Mouse (Mus musculus) embryonic facial prominence, embryonic 13.5 days (tissue): ENCODE measurements around the gene Pdilt. TPM values are rescaled to one million over a fixed set of nuclear protein-coding genes. Genes with fewer than 3 reads are reported as not detected.
"Not testable (repeated sequence)": the region's sequence is repeated elsewhere in the genome, so short reads cannot be mapped to it uniquely, and the experiment has no call there.

Experiments used
- ATAC-seq: fragments of 200-750 bp; cut with Nextera tagmentation; 2 replicates; pipeline ENCODE4 v1.8.0; 2017; ENCODE audit warnings: low read depth; ENCODE audit not compliant: insufficient number of reproducible peaks, insufficient read depth, low FRiP score, low TSS enrichment
- H3K27ac ChIP-seq: fragments of 300-500 bp; sonication (generic); 2 replicates; pipeline ENCODE4 v1.5.1; 2015; ENCODE audit warnings: moderate library complexity, mild to moderate bottlenecking, inconsistent platforms
- H3K27me3 ChIP-seq: fragments of 300-500 bp; sonication (generic); 2 replicates; pipeline ENCODE4 v1.6.1; 2015; ENCODE audit warnings: mild to moderate bottlenecking, inconsistent platforms
- H3K36me3 ChIP-seq: fragments of 300-500 bp; sonication (generic); 2 replicates; pipeline ENCODE4 v1.6.1; 2015; ENCODE audit warnings: mild to moderate bottlenecking, inconsistent platforms
- H3K4me1 ChIP-seq: fragments of 300-500 bp; sonication (generic); 2 replicates; pipeline ENCODE4 v1.6.1; 2015; ENCODE audit warnings: inconsistent platforms
- H3K4me2 ChIP-seq: fragments of 300-500 bp; sonication (generic); 2 replicates; pipeline ENCODE4 v1.6.1; 2015; ENCODE audit warnings: moderate library complexity, mild to moderate bottlenecking, inconsistent platforms
- H3K4me3 ChIP-seq: fragments of 300-500 bp; sonication (generic); 2 replicates; pipeline ENCODE4 v1.5.1; 2015; ENCODE audit warnings: mild to moderate bottlenecking, inconsistent platforms
- H3K9ac ChIP-seq: fragments of 300-500 bp; sonication (generic); 2 replicates; pipeline ENCODE4 v1.6.1; 2015; ENCODE audit warnings: mild to moderate bottlenecking, inconsistent platforms
- H3K9me3 ChIP-seq: fragments of 300-500 bp; sonication (generic); 2 replicates; pipeline ENCODE4 v1.6.1; 2016; ENCODE audit warnings: inconsistent platforms
- WGBS: fragments of 180-500 bp; shearing (Covaris S2); methylation state at CpG from one replicate; pipeline ENCODE4 v1.1.7; 2015; ENCODE audit warnings: mixed read lengths; 5-methylcytosine and 5-hydroxymethylcytosine counted together
- polyA plus RNA-seq: library from polyadenylated mRNA; unstranded; fragments of >200 nt; fragmentation: Nextera tagmentation; extraction: Ambion mirVana; gene quantifications from 2 replicates; pipeline ENCODE4 v1.2.1, GENCODE M21; 2015

The Pdilt gene
- not detected in 2 replicates for polyA plus RNA-seq

DNA sequence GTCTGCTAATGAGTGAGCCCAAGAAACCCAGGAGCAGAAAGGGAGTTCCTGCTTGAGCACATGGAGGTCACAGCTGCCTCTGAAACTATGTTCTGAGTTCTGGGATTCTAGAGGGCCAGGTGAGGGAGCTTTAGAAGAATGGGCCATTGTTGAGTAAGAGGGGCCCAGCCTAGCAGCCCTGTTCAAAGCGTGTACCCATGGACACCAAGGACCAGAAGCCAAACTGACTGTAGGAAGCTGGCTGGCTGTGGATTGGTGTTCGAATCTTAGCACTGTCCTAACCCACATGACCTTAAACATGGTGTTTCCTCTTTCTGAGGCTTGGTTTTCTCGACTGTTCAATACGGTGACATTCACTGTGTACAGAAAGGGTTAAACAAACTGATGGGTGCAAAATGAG lies at the start of gene Pdilt:
TSS of gene Pdilt (minus strand) at position 101 of the 400 bp plus-strand sequence.
- no peak within 1 kb of the TSS for H3K9ac ChIP-seq
- H3K27ac ChIP-seq: no peak within 1 kb of the TSS
- H3K4me1 ChIP-seq: no peaks in the 10 kb centered on the region
- WGBS: 73% methylated on average over 4 of the region's 4 CpGs
- H3K4me2 ChIP-seq: no peak within 1 kb of the TSS
- H3K27me3 ChIP-seq: peaks cover 2% of the 10 kb centered on the region; the same call in 1 of the 2 replicates
- H3K4me3 ChIP-seq: no peak within 1 kb of the TSS
- no peaks in the 10 kb centered on the region for H3K9me3 ChIP-seq
- no peaks in the 10 kb centered on the region for H3K36me3 ChIP-seq
- no peak for ATAC-seq

DNA sequence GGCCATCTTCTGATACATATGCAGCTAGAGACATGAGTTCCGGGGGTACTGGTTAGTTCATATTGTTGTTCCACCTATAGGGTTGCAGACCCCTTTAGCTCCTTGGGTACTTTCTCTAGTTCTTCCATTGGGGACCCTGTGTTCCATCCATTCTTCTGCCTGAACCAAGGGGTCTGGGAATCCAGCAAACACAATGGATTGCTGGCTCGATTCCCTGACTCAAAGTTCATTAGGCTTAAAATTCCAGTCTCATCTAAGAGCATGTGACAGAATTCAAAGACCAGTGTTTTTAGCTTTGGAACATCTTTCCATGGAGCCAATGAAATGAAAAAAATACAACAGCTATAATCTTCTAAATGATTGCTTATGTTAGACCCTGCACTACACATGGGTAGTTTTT lies 39.2 kb upstream of the Pdilt start:
- not testable (repeated sequence) for H3K4me2 ChIP-seq, H3K4me1 ChIP-seq, H3K27ac ChIP-seq, H3K36me3 ChIP-seq, H3K9me3 ChIP-seq, ATAC-seq, H3K4me3 ChIP-seq, H3K27me3 ChIP-seq, H3K9ac ChIP-seq
- 88% methylated on average over 2 of the region's 2 CpGs for WGBS

DNA sequence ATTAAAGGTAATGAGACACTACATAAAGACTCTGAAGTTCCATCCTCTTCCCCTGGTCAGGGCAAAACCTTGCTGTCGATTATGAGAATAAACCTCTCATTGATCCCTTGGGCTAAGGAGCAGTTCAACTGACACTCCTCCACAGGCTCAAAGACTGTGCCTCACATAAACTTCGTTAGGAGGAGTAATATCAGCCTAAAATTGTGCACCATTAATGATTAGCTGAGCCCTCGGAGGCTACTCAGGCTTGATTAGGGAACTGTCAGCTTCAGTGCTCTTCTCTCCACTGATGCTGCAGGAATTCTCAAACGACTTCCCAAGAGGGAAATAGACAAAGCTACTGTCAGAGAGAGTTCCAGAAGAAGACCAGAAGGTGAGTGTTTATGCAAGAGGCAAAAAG lies 38.2 kb upstream of the Pdilt start:
- Histone ChIP-seq H3K4me1 (no peaks in the 10 kb centered on the region), H3K9me3 (no peaks in the 10 kb centered on the region), H3K27me3 (no peaks in the 10 kb centered on the region), H3K9ac (no peak overlapping the region), H3K4me2 (no peak overlapping the region), H3K4me3 (no peak overlapping the region), H3K36me3 (no peaks in the 10 kb centered on the region), H3K27ac (no peak overlapping the region)
- 49% methylated on average over 4 of the region's 4 CpGs for WGBS
- ATAC-seq: no peak

DNA sequence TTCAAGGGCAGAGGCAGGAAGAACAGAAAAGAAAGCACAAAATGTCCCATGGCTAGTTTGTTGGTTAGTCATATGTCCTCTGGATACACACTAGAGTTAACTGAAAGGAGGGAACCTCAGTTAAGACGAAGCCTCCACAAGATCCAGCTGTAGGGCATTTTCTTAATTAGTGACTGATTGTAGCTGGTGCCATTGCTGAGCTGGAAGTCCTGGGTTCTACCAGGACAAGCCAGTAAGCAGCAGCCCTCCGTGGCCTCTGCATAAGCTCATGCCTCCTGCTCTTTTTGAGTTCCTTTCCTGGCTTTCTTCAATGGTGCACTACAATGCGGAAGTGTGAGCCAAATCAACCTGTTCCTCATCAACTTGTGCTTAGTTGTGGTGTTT lies 37.2 kb upstream of the Pdilt start:
- WGBS: 72% methylated on average over 3 of the region's 3 CpGs
- Histone ChIP-seq H3K4me2 (no peak overlapping the region), H3K9ac (no peak overlapping the region), H3K4me3 (no peak overlapping the region), H3K36me3 (no peaks in the 10 kb centered on the region), H3K9me3 (no peaks in the 10 kb centered on the region), H3K27me3 (no peaks in the 10 kb centered on the region), H3K4me1 (no peaks in the 10 kb centered on the region), H3K27ac (no peak overlapping the region)
- ATAC-seq: no peak

DNA sequence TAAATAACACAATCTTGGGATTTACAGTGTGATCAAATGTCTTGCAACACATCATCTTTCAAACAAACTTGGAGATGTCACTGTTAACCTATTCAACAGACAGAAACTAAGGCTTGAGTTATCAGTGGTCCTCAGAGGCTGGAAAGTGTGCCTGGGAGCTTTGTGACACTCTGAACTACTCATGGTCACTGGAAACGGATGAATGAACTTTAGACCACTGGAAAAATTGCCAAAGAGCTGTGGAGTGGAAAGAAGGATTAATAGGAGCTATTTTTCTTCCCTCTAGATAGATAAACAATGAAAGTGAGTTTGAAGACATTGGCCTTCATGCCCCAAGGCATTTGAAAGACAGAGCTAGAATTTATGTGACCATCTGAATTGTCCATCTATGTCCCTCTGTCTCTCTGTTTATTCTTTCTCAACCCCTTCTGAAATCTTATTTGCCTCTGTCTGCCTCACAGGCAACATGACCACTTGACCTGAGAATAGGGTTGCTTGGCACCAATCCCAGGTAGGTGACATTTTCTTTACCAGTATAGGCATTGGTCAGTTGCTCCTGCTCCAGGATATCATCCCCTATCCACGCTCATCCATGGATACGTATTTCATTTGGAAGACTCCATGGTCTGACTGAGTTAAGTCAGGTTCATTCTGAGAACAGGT lies 36.6 kb upstream of the Pdilt start:
- Histone ChIP-seq H3K27me3 (no peaks in the 10 kb centered on the region), H3K27ac (no peak overlapping the region), H3K9ac (no peak overlapping the region), H3K9me3 (no peaks in the 10 kb centered on the region), H3K36me3 (no peaks in the 10 kb centered on the region), H3K4me1 (no peaks in the 10 kb centered on the region), H3K4me3 (no peak overlapping the region), H3K4me2 (no peak overlapping the region)
- no peak for ATAC-seq
- WGBS: 87% methylated on average over 3 of the region's 3 CpGs

DNA sequence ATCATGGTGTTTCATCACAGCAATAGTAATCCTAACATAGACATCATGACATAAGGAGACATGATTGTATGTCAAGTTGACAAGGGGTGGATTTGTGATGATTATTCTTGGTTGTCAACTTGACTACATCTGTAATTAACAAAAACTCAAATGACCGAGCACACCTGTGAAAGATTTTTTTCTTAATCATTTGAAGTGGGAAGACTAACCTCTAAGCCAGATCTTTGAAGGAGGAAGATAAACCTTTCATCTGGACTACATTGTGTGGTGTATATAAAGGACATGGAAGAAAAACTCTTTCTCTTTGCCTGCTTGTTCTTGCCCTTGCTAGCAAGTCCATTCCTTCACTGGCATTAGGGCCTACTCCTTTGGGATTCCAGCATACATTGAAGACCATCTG lies 30.8 kb upstream of the Pdilt start, which contains the start of gene Acsm2:
TSS of gene Acsm2 (plus strand) at position 301 of the 400 bp plus-strand sequence.
- Histone ChIP-seq H3K9ac (no peak within 1 kb of the TSS), H3K4me2 (no peak within 1 kb of the TSS), H3K4me1 (no peaks in the 10 kb centered on the region), H3K4me3 (no peak within 1 kb of the TSS), H3K36me3 (no peaks in the 10 kb centered on the region), H3K9me3 (no peaks in the 10 kb centered on the region), H3K27me3 (no peaks in the 10 kb centered on the region), H3K27ac (no peak within 1 kb of the TSS)
- no peak for ATAC-seq
- 73% methylated on average over 1 of the region's 1 CpGs for WGBS

DNA sequence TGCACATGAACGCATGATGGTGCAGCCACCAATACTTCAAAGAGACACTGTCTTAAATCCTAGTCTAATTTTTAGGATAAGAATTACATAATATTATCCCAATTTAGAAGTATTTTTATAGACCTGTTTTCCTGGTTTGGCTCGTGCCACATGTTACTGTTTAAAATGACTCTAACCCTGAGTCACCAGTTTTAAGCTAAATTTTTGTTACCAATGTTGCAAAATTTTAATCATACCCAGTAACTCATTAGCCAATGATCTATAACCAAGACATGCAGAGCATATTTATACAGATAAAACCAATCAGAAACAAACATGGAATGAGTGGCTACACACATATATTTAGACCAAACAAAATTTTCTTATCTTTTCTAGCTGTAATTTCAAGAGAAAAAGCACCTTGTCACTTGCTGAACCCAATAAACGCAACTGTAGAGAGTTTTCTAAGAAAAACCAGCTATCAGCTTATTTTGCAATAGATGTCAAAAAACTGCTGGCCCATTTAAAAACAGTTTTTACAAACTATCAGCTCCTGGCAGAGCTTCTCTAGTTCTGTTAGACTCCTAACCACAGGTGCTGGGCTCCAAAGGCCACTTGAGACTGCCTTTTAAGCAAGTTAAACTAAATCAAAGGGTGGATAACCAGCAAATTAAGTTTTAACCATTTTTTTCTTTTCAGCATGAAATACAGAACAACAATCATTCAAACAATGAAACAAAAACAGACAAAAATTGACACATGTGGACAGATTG lies 27.4 kb upstream of the Pdilt start:
- WGBS: 82% methylated on average over 3 of the region's 3 CpGs
- no peak overlapping the region for H3K4me3 ChIP-seq
- no peak overlapping the region for H3K9ac ChIP-seq
- no peak for ATAC-seq
- H3K4me1 ChIP-seq: no peaks in the 10 kb centered on the region
- H3K9me3 ChIP-seq: no peaks in the 10 kb centered on the region
- no peaks in the 10 kb centered on the region for H3K27me3 ChIP-seq
- no peaks in the 10 kb centered on the region for H3K36me3 ChIP-seq
- no peak overlapping the region for H3K27ac ChIP-seq
- no peak overlapping the region for H3K4me2 ChIP-seq

DNA sequence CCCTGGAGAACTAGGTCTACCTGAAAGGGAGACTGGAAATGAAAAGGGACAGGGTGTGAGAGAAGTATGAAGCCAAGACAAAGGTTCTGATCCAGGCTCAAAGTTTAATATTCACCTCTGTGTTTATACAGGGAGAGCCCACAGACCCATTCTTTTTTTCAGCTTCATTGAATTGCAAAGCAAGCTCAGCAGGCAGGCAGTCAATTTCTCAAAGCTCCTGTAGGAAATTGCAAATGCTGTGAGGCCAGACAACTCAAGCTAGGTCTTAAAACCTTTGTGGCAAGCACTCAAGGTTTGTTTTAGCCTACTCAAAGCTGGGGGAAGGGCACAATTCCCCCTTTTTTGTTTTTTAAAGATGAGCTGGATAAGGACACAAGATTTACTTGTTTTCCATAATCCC lies 22.3 kb upstream of the Pdilt start:
- Histone ChIP-seq H3K9ac (no peak overlapping the region), H3K27me3 (no peaks in the 10 kb centered on the region), H3K4me3 (no peak overlapping the region), H3K4me2 (no peak overlapping the region), H3K9me3 (no peaks in the 10 kb centered on the region), H3K36me3 (no peaks in the 10 kb centered on the region), H3K4me1 (no peaks in the 10 kb centered on the region), H3K27ac (no peak overlapping the region)
- ATAC-seq: no peak

DNA sequence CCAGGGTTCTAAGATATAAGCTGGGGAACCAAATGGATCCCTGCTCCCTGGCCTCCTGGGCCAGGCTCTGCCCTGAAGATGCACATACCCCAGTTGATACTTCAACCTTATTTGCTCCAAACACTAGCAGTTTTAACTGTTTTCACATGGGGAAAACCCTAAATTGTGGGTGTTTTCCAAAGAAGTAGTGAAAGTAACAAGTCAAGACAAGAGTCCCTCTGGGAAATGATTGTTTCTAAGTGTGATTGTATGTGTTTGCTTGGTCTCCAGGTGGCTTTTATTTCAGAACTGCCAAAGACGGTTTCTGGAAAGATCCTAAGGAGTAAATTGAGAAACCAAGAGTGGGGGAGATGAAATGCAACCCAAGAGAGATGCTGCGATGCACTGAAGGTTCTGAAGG lies 19.2 kb upstream of the Pdilt start:
- Histone ChIP-seq H3K36me3 (no peaks in the 10 kb centered on the region), H3K4me1 (no peaks in the 10 kb centered on the region), H3K9me3 (no peaks in the 10 kb centered on the region), H3K9ac (no peak overlapping the region), H3K4me2 (no peak overlapping the region), H3K27me3 (no peaks in the 10 kb centered on the region), H3K4me3 (no peak overlapping the region), H3K27ac (no peak overlapping the region)
- ATAC-seq: no peak
- WGBS: 59% methylated on average over 2 of the region's 2 CpGs

DNA sequence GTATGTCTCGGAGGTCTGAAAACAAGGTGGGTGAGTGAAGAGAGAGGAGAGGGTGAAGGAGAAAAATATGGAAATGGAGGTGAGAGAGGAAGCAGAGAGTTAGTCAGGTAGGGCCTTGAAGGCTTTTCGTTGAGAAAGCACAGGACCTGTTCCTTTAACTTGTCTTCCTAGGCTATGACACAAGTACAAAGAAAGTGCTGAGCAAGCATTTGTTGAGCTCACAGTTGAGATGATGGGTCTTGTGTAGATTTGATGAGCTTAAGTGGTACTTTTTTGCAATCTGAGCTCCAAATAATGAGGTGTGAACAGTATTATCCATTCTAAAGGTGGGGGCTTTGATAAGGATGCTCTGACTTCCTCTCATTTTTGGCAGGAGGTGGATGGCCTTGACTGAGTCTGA lies 11.1 kb upstream of the Pdilt start:
- no peak overlapping the region for H3K27ac ChIP-seq
- no peak for ATAC-seq
- H3K36me3 ChIP-seq: no peaks in the 10 kb centered on the region
- H3K4me1 ChIP-seq: no peaks in the 10 kb centered on the region
- H3K4me3 ChIP-seq: no peak overlapping the region
- H3K4me2 ChIP-seq: no peak overlapping the region
- no peak overlapping the region for H3K9ac ChIP-seq
- WGBS: 72% methylated on average over 2 of the region's 2 CpGs
- H3K9me3 ChIP-seq: no peaks in the 10 kb centered on the region
- no peaks in the 10 kb centered on the region for H3K27me3 ChIP-seq

DNA sequence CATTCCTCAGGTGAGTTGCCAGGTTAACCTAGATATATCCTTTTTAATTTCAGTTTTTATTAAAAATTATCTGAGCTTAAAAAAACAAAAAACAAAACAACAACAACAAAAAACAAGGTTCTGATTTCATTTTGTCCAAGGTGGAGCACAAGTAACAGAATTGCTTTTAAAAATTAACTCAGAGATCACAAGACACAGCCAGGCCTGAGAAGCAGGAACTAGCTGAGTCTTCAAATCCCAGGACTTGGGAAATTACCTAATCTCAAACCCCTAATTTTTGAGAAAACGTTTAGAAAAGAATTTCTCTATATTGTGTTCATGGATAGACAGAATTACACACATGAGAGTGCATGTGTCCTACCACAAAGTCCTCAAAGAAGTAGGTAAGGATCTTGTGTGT lies 9.6 kb upstream of the Pdilt start:
- Histone ChIP-seq H3K27me3 (no peaks in the 10 kb centered on the region), H3K4me1 (no peaks in the 10 kb centered on the region), H3K27ac (no peak overlapping the region), H3K9me3 (no peaks in the 10 kb centered on the region), H3K4me3 (no peak overlapping the region), H3K4me2 (no peak overlapping the region), H3K9ac (no peak overlapping the region), H3K36me3 (no peaks in the 10 kb centered on the region)
- ATAC-seq: no peak
- WGBS: 50% methylated on average over 1 of the region's 1 CpGs

DNA sequence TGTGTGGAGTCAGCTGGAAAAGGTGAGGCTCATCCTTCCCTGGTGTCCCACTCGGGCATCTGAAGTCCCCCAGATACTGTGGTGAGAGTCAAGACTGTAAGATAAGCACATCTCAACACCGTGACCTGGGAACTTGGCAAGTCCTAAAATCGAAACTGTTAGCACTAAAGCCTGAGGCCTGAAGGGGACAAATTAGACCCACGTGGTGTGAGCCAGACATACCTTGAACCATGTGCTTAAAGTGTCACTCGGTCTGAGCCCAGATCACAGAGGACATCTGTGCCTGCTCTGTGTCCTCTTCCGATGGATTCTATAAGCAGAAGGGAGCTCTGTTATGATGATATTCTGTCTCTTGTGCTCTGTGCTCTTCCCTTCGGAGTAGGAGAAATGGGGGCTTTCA lies 5.3 kb upstream of the Pdilt start:
- 67% methylated on average over 7 of the region's 7 CpGs for WGBS
- Histone ChIP-seq H3K9me3 (no peaks in the 10 kb centered on the region), H3K4me3 (no peak overlapping the region), H3K9ac (no peak overlapping the region), H3K4me1 (no peaks in the 10 kb centered on the region), H3K27ac (no peak overlapping the region), H3K27me3 (peaks cover 2% of the 10 kb centered on the region; the same call in 1 of the 2 replicates), H3K36me3 (no peaks in the 10 kb centered on the region), H3K4me2 (no peak overlapping the region)
- no peak for ATAC-seq
